Mouse (Mus musculus): ENCODE results near the gene Nelfb. TPM values are rescaled to one million over a fixed set of nuclear protein-coding genes. Genes with fewer than 3 reads are reported as not detected.
"Not testable (repeated sequence)": the region's sequence is repeated elsewhere in the genome, so short reads cannot be mapped to it uniquely, and the experiment has no call there.

Nelfb gene
- 10 to 100 TPM; 59.6 to 74.9 (median 68.6) TPM for total RNA-seq (2022)

- peak; percentile 86 for DNase-seq
Measured at GRCm38 (mm10) chr2:25211121-25211670, at the start of gene Nelfb. Gene Nelfb, minus strand, starts transcription at chr2:25211489.

GRCm38 (mm10) chr2:25258887-25259286, 47.6 kb upstream of the Nelfb start:
- no peak for DNase-seq

- not testable (repeated sequence) for DNase-seq
Measured at GRCm38 (mm10) chr2:25257250-25257649, 46.0 kb upstream of the Nelfb start.

DNA sequence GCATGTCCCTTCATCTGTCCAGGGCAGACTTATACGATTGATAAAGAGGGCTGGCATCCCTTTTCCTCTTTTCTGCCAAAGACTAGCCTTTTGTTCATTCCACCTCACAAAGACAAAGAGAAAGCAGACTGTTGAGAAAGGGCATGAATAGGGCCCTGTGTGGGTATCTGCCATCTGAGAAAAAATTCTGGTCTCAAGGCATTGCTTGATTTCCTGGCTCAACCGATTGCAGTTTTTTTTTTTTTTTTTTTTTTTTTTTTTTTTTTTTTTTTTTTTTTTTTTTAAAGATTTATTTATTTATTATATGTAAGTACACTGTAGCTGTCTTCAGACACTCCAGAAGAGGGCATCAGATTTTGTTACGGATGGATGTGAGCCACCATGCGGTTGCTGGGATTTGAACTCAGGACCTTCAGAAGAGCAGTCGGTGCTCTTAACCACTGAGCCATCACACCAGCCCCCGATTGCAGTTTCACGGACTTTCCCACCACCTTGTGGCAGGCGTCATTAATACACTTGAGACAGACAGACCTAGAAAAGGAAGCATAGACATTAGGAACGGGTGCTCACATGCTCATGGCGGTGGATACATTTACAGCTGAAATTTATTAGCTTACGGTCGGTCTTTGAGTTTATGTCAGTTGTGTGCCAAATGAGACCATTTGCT, 45.3 kb upstream of the Nelfb start:
- DNase-seq = not testable (repeated sequence)

DNA sequence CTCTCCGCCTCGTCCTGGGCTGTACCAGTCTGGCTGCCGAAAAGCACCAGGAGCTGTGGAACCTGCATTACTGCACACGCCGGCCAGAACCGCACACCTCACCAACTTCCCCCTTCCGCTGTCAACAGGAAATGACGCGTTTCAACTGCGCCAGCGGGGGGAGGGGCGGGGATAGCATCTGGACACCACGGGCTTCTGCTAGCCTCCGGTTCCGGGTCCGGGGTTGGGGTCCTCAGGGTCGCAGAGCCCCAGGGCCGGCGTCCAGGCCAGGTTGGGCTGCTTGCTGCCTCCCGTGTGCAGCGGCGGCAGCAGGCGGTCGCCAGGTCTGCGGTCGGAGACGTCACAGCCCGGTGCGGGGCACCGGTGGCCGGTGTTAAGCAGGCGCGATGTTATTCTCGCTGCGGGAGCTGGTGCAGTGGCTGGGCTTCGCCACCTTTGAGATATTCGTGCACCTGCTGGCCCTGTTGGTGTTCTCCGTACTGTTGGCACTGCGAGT, 44.0 kb upstream of the Nelfb start, which contains the start of gene Tmem203:
Gene Tmem203 (plus strand): TSS at position 156 of the 496 bp plus-strand sequence.
- DNase-seq = peak; percentile 76

DNA sequence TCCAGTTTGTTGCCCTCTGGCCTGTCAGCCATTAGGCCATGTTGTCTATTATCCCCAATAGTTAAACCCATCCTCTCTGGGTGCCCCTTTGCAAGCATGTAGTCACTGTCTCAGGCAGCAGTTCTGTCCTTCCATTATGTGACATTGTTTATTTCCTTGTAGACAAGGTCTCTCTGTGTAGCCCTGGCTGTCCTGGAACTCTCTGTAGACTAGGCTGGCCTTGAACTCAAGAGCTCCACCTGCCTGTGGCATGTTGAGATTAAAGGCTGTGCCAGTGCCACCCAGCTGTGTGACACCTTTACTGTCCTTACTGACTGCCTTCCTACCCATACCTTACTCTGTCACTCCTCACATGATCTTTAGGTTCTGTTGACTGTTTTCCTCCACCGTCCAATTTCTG, 41.0 kb upstream of the Nelfb start:
- DNase-seq = no peak

GRCm38 (mm10) chr2:25246183-25247072, 35.1 kb upstream of the Nelfb start, which contains the start of gene AL732309.1:
Gene AL732309.1, minus strand, starts transcription at chr2:25246863.
- no peak for DNase-seq

DNA sequence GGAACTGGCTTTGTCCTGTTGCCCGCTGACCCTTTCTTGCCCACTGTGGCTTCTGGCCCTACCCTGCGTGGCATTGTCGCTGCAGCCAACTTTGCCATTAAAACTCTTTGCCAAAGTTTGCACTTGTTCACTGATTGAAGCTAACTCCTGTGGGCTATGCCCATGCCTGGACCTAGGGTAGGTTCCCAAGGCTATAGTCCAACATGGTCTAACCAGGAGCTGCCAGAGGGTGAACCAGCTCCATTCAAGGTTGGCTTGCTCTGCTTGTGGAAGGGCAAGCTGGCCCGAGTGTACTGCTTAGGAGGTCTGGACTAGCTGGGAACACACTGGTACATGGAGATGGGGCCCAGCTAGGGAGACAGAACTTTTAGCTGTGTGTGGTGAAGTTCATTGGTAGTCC, 32.9 kb upstream of the Nelfb start:
- no peak for DNase-seq

DNA sequence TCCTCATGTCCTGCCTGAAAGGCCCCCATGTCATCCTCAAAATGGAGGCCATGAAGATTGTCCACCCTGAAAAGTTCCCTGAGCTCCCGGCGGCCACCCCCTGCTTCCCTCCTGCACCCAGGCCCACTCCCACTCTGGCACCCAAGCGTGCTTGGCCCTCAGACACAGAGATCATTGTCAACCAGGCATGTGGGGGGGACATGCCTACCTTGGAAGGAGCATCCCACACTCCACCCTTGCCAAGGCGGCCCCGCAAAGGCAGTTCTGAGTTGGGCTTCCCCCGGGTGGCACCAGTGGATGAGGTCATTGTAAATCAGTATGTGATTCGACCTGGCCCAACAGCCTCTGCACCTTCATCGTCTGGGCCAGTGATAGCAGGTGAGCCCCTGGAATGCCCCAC, 32.1 kb upstream of the Nelfb start:
- no peak for DNase-seq

GRCm38 (mm10) chr2:25242101-25242506, 30.8 kb upstream of the Nelfb start, which contains the start of the genes Rnf208 and Cysrt1:
Gene Rnf208, plus strand, starts transcription at chr2:25242255.
Gene Cysrt1, minus strand, starts transcription at chr2:25242452.
- DNase-seq = no peak

DNA sequence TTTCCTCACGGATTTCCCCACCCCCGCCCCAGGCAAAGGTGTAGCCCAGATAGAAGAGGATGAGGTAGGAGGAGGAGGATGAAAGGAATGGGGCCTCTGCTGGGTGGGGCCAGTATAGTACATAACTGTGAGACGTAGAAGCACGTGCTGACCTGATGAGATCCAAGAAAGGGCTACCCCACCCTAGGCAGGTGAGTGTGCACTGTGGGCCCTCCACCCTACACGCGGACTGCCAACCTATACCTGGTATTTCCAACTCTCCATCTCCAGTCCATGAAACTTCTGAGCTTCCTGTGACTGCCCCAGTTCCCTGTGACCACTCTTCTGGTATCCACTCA, 30.1 kb upstream of the Nelfb start:
- no peak for DNase-seq

- peak; percentile 77 for DNase-seq
Measured at GRCm38 (mm10) chr2:25240723-25241437, 29.6 kb upstream of the Nelfb start.

DNA sequence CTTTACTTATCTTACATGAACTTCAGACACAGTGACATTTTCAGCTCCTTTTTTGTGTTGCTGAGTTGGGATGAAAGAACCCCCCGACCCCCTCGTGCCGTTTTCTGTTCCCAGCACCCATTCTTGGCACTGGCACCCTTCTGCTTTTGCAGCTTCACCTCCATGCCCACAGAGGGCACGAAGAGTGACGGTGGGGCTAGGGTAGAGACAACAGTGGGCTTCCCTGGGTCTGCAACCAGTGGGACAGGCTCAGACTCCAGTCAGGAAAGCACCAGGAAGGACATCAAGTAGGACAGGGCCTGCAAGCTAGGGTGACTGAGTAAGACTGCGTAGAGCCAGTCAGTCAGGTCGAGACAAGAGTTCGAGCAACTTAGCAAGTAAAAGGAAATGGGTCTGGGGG, 29.0 kb upstream of the Nelfb start:
- DNase-seq = no peak

DNA sequence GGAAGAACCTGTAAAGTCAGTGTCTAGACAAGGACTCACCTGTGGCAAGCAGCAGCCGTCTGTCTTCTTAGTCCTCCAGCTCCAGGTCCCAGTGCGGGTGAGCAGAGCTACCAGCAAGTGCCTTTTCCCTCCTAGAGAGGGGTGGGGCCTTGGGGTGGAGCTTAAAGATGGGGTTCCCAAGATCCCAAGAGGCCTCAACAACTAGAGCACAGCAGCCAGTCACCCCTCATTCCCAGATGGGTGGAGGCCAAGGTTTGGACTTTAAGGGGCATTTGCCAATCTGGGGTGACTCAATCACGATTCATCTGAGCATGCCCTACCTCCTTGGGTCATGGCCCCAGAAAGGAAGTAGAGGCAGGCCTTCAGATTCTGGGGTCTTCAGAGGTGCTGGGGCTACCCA, 28.5 kb upstream of the Nelfb start:
- no peak for DNase-seq

DNA sequence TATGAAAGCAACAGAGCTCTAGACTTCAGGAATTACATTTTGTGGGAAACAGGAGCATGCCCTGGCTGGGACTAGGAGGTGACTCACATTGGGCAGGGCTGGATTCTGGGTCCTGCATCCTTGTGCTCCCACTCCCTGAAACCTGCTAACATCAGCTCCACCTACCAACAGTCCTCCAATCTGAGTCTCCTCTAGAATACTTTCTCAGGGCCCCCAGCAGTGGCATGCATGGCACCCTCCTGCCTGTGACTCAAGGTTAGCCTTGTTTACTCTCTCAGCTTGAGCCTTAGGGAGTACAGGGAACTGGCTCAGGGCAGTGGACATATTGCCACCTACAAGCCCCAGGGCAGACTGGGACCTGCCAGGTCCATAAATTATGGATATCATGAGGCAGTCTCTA, 26.8 kb upstream of the Nelfb start:
- no peak for DNase-seq

DNA sequence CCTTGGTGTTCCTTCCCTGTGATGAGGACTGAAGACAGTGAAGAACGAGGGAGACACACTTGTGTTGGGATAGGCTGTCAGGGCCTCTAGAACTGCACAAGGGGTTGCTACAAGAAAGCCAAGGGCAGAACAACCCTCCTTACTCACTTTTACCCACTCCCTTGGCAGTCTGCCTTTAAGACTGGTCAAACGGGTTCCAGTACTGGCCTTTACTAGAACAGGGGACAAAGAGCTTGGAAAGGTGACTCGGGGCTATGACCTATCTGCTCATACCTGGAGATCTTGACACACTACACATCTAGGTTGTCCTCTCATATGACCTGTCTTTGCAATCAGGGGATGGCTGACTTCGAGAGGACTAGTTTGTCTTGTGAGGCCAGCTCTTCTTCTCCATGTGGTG, 26.2 kb upstream of the Nelfb start:
- DNase-seq = no peak

DNA sequence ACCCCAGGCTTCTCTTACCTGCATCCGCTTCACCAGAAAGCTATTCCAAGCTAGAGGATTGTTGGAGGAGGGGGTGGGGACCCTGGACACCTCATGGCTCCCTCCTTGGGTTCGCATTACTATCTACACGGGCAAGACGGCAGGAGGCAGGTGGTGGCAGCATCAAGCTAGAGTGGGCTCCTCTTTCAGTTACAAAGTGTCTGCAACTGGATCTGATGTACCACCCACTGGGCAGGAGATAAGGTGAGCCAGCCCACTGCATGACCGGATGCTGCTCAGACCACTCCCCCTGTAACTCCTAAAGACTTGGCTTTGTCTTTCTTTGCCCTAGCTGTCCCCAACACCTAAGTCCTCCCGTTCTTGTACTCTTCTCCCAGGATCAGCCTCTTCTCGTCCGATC, 25.3 kb upstream of the Nelfb start, which contains the start of gene Rnf224:
Gene Rnf224 (minus strand): TSS at position 174 of the 400 bp plus-strand sequence.
- no peak for DNase-seq

- DNase-seq = no peak
Measured at GRCm38 (mm10) chr2:25234551-25235220, 23.4 kb upstream of the Nelfb start.

- no peak for DNase-seq
Measured at GRCm38 (mm10) chr2:25234050-25234449, 22.8 kb upstream of the Nelfb start, which contains the start of gene Slc34a3. Gene Slc34a3, minus strand, starts transcription at chr2:25234364.

GRCm38 (mm10) chr2:25233421-25233820, 22.1 kb upstream of the Nelfb start:
- DNase-seq = no peak

DNA sequence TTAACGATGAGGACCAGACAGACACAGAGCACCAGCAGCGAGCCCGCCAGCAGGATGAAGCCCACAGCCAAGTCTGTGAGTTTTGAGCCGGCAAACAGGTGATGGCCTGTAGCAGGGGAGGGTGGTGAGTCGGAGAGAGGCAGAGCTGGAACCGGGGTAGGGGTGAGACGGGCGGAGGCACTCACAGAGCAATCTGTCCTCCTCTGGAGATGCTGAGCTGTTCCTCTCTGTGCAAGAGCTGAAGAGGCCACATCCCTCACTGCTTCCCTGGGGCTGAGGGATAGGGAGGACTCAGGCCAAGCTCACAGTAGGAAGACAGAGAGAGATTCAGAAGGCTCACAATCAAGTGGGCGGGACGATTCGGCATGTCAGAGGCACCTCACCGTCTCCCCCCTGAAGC, 19.7 kb upstream of the Nelfb start:
- DNase-seq = no peak

GRCm38 (mm10) chr2:25230581-25230980, 19.3 kb upstream of the Nelfb start:
- no peak for DNase-seq
